Comparison of ENCODE assay signal across 8 mouse cellular contexts in genomic region chr2:129129987-129130545, GRCm38 (mm10). TPM values are rescaled to one million over a fixed set of nuclear protein-coding genes. Genes with fewer than 3 reads are reported as not detected.
A peak's percentile ranks its signal among the peaks of the same experiment; 100 is the strongest.
DNase-seq lines count a peak whose midpoint lies in the region; ATAC-seq and TF ChIP-seq lines count a peak whose summit lies in the region.

No protein-coding gene starts in this region.

- DNase-seq in lung, adult 2 months = no peak
- no peak for DNase-seq in lung, adult 18-20 months
- DNase-seq in adrenal gland, postnatal 10 days = peak; percentile 45
- no peak for DNase-seq in forebrain, embryonic 11.5 days (ENCODE audit: low spot score)
- no peak for DNase-seq in left cerebral cortex, postnatal 14 days (ENCODE audit: low spot score in 2 of 2)

- peak; percentile 47 for ATAC-seq in forebrain, embryonic 11.5 days (replicated peaks; ENCODE audit: low FRiP score)
- peak; percentile 29 for ATAC-seq in kidney, embryonic 16.5 days (ENCODE audit: low FRiP score, low TSS enrichment)
- ATAC-seq in megakaryocyte-erythroid progenitor cell, adult 5-6 weeks (replicated peaks; ENCODE audit: low FRiP score, low TSS enrichment, poor library complexity, severe bottlenecking) = peak; percentile 13
- 0 out of 2 replicates have a peak, but pooled peaks have one; percentile 10 for ATAC-seq in stomach, embryonic 16.5 days (ENCODE audit: insufficient read depth, low FRiP score)

- no peak for TF ChIP-seq CTCF in lung, adult 2 months (IDR thresholded peaks at IDR 0.05; ENCODE audit: insufficient read depth, low read length)

- no peak for TF ChIP-seq POLR2A in lung, adult 2 months (IDR thresholded peaks at IDR 0.05; ENCODE audit: borderline replicate concordance, extremely low read depth, low read depth, low read length)

- H3K36me3 ChIP-seq in forebrain, embryonic 11.5 days (ENCODE audit: control insufficient read depth, insufficient read depth, low read length) = peaks cover 14% of the 10 kb centered on the region
- H3K36me3 ChIP-seq in kidney, embryonic 16.5 days (ENCODE audit: insufficient read depth, low read length) = peaks cover 54% of the 10 kb centered on the region
- peaks cover 25% of the 10 kb centered on the region for H3K36me3 ChIP-seq in stomach, embryonic 16.5 days (ENCODE audit: control insufficient read depth, insufficient read depth, low read length)

- no peaks in the 10 kb centered on the region for H3K27me3 ChIP-seq in forebrain, embryonic 11.5 days (ENCODE audit: control insufficient read depth, insufficient read depth, low read length)
- no peaks in the 10 kb centered on the region for H3K27me3 ChIP-seq in kidney, embryonic 16.5 days (ENCODE audit: insufficient read depth, low read length)
- H3K27me3 ChIP-seq in stomach, embryonic 16.5 days (ENCODE audit: control insufficient read depth, insufficient read depth, low read length) = no peaks in the 10 kb centered on the region

- peak overlapping the region; percentile 76 for H3K4me2 ChIP-seq in forebrain, embryonic 11.5 days (ENCODE audit: low read depth, low read length, severe bottlenecking)
- peak overlapping the region; percentile 69 for H3K4me2 ChIP-seq in kidney, embryonic 16.5 days (replicated peaks; ENCODE audit: low read depth, low read length)
- peak overlapping the region; percentile 80 for H3K4me2 ChIP-seq in stomach, embryonic 16.5 days (ENCODE audit: low read depth, low read length)

- WGBS in lung, adult 2 months = 26% methylated on average over 18 of the region's 18 CpGs
- 42% methylated on average over 18 of the region's 18 CpGs for WGBS in forebrain, embryonic 11.5 days
- WGBS in kidney, embryonic 16.5 days = 42% methylated on average over 18 of the region's 18 CpGs
- WGBS in stomach, embryonic 16.5 days = 36% methylated on average over 18 of the region's 18 CpGs

- H3K4me1 ChIP-seq in lung, adult 2 months (ENCODE audit: control insufficient read depth, insufficient read depth, low read length) = 0 out of 2 replicates have a peak, but pooled peaks cover 5% of the 10 kb centered on the region
- H3K4me1 ChIP-seq in forebrain, embryonic 11.5 days (replicated peaks; ENCODE audit: control insufficient read depth, insufficient read depth, low read length) = peaks cover 3% of the 10 kb centered on the region; the same call in 1 of the 2 replicates
- H3K4me1 ChIP-seq in kidney, embryonic 16.5 days (ENCODE audit: insufficient read depth, low read length) = peaks cover 12% of the 10 kb centered on the region
- H3K4me1 ChIP-seq in stomach, embryonic 16.5 days (ENCODE audit: control insufficient read depth, insufficient read depth, low read length) = peaks cover 8% of the 10 kb centered on the region; the same call in 1 of the 2 replicates

- H3K9me3 ChIP-seq in forebrain, embryonic 11.5 days (ENCODE audit: control insufficient read depth, low read length) = no peaks in the 10 kb centered on the region
- peaks cover 12% of the 10 kb centered on the region for H3K9me3 ChIP-seq in kidney, embryonic 16.5 days (ENCODE audit: low read length)
- peaks cover 7% of the 10 kb centered on the region; the same call in 1 of the 2 replicates for H3K9me3 ChIP-seq in stomach, embryonic 16.5 days (replicated peaks; ENCODE audit: control insufficient read depth, low read length)

- H3K9ac ChIP-seq in forebrain, embryonic 11.5 days (ENCODE audit: low read length) = peak overlapping the region; percentile 64
- H3K9ac ChIP-seq in kidney, embryonic 16.5 days (replicated peaks; ENCODE audit: low read length) = peak overlapping the region; percentile 74
- H3K9ac ChIP-seq in stomach, embryonic 16.5 days (ENCODE audit: low read length) = peak overlapping the region; percentile 91

- peak overlapping the region; percentile 60 for H3K27ac ChIP-seq in forebrain, embryonic 11.5 days (ENCODE audit: low read depth, low read length)
- H3K27ac ChIP-seq in kidney, embryonic 16.5 days (ENCODE audit: low read length) = peak overlapping the region; percentile 98
- peak overlapping the region; percentile 89 for H3K27ac ChIP-seq in stomach, embryonic 16.5 days (ENCODE audit: low read length)

- intact Hi-C loops in left cerebral cortex, postnatal 14 days (cut with DNase I) = loop anchor here (2.0 kb wide), 1 partner anchor 69 kb away; the partner anchor contains the start of gene Slc20a1

- H3K4me3 ChIP-seq in lung, adult 2 months (replicated peaks; ENCODE audit: extremely low read depth, low read depth, low read length) = peak overlapping the region; percentile 92
- H3K4me3 ChIP-seq in forebrain, embryonic 11.5 days (ENCODE audit: low read depth, low read length) = peak overlapping the region; percentile 60
- peak overlapping the region; percentile 73 for H3K4me3 ChIP-seq in kidney, embryonic 16.5 days (ENCODE audit: low read length)
- peak overlapping the region; percentile 76 for H3K4me3 ChIP-seq in stomach, embryonic 16.5 days (replicated peaks; ENCODE audit: low read length)

RNA-seq across cellular contexts. Expression of gene Chchd5, which starts 0.6 kb away (rescaled TPM):
- polyA plus RNA-seq in lung, adult 2 months (2012; rRNA removed) = 22.5 and 24.7 TPM in 2 replicates
- total RNA-seq in adrenal gland, postnatal 10 days (2021) = 10 to 100 TPM; 17.3 to 20.2 TPM
- 24.5 TPM in 2 replicates for polyA plus RNA-seq in forebrain, embryonic 11.5 days (2014; fragmentation: Nextera tagmentation; extraction: Ambion mirVana)
- 26.1 and 27.0 TPM in 2 replicates for polyA plus RNA-seq in kidney, embryonic 16.5 days (2015; fragmentation: Nextera tagmentation; extraction: Ambion mirVana)
- total RNA-seq in megakaryocyte-erythroid progenitor cell, adult 5-6 weeks (2014; fragmentation: Nextera tagmentation) = 16.5 and 17.3 TPM in 2 replicates
- total RNA-seq in megakaryocyte-erythroid progenitor cell, adult 5-6 weeks (2017) = 6.8 and 10.7 TPM in 2 replicates
- polyA plus RNA-seq in stomach, embryonic 16.5 days (2015; fragmentation: Nextera tagmentation; extraction: Ambion mirVana) = 21.5 and 22.4 TPM in 2 replicates
- total RNA-seq in left cerebral cortex, postnatal 14 days (2021) = 10 to 100 TPM; 10.4 to 10.5 TPM

RNA-seq across cellular contexts. Expression of gene Polr1b, which starts 29.3 kb away (rescaled TPM):
- 12.3 and 14.9 TPM in 2 replicates for polyA plus RNA-seq in lung, adult 2 months (2012; rRNA removed)
- 10 to 100 TPM; 16.6 to 19.8 TPM for total RNA-seq in adrenal gland, postnatal 10 days (2021)
- 30.9 and 33.9 TPM in 2 replicates for polyA plus RNA-seq in forebrain, embryonic 11.5 days (2014; fragmentation: Nextera tagmentation; extraction: Ambion mirVana)
- 27.2 and 33.4 TPM in 2 replicates for polyA plus RNA-seq in kidney, embryonic 16.5 days (2015; fragmentation: Nextera tagmentation; extraction: Ambion mirVana)
- 68.1 and 87.8 TPM in 2 replicates for total RNA-seq in megakaryocyte-erythroid progenitor cell, adult 5-6 weeks (2014; fragmentation: Nextera tagmentation)
- 49.4 and 79.1 TPM in 2 replicates for total RNA-seq in megakaryocyte-erythroid progenitor cell, adult 5-6 weeks (2017)
- 22.1 and 24.6 TPM in 2 replicates for polyA plus RNA-seq in stomach, embryonic 16.5 days (2015; fragmentation: Nextera tagmentation; extraction: Ambion mirVana)
- total RNA-seq in left cerebral cortex, postnatal 14 days (2021) = 10 to 100 TPM; 20.9 to 21.1 TPM
